Mouse (Mus musculus): ENCODE measurements around the gene Vmn2r16. TPM values are rescaled to one million over a fixed set of nuclear protein-coding genes. Genes with fewer than 3 reads are reported as not detected.

Vmn2r16 gene
- polyA plus RNA-seq (2017; shearing (Covaris generic)), result not detected

GRCm38 (mm10) chr5:109329862-109330261, at the start of gene Vmn2r16:
Vmn2r16 (plus strand) TSS chr5:109330162.

GRCm38 (mm10) chr5:109297544-109297943, 32.4 kb upstream of the Vmn2r16 start, which contains the start of gene Vmn2r15:
Vmn2r15 (minus strand) TSS chr5:109297644.

GRCm38 (mm10) chr5:109419388-109419787, 89.4 kb downstream of the Vmn2r16 start, which contains the start of gene Vmn2r17:
Vmn2r17 (plus strand) TSS chr5:109419688.

Other genes with a start within 250 kb of the Vmn2r16 start
- not detected for gene Vmn2r12, start 232.2 kb upstream of the Vmn2r16 start, polyA plus RNA-seq (2017; shearing (Covaris generic))
- not detected for gene Vmn2r13, start 138.0 kb upstream of the Vmn2r16 start, polyA plus RNA-seq (2017; shearing (Covaris generic))
- not detected for gene Vmn2r14, start 105.5 kb upstream of the Vmn2r16 start, polyA plus RNA-seq (2017; shearing (Covaris generic))
- gene Vmn2r15, start 32.5 kb upstream of the Vmn2r16 start, polyA plus RNA-seq (2017; shearing (Covaris generic)), result not detected
- gene Vmn2r17, start 89.5 kb downstream of the Vmn2r16 start, polyA plus RNA-seq (2017; shearing (Covaris generic)), result 0.04 TPM
- 68.3 TPM for gene Crlf2, start 228.8 kb downstream of the Vmn2r16 start, polyA plus RNA-seq (2017; shearing (Covaris generic))